19 mouse cellular contexts compared by ENCODE assay signal in genomic region chr1:193434281-193434680, GRCm38 (mm10).
A peak's percentile ranks its signal among the peaks of the same experiment; 100 is the strongest.
DNase-seq lines count a peak whose midpoint lies in the region; ATAC-seq lines count a peak whose summit lies in the region.
"Had no signal": no experiment of that assay in that cellular context is flagged by ENCODE, and none has a peak within 500 bp of the region (broad histone marks: within the 10 kb centered on the region; RNA-seq: fewer than 3 reads in every experiment).

No protein-coding gene starts in this region.

- peak; percentile 41 to 58 for DNase-seq in cerebellum, postnatal 25 days
- DNase-seq in cerebellum, adult 9-10 months, result no peak
- DNase-seq in hindbrain, embryonic 11.5 days (ENCODE audit: low spot score), result no peak
- no peak for DNase-seq in neural tube, embryonic 10.5 days (ENCODE audit: extremely low spot score, low spot score)
- no peak for DNase-seq in adrenal gland, postnatal 14 days
- DNase-seq in right cerebral cortex, postnatal 36 days (ENCODE audit: low spot score in 2 of 2), result no peak
- DNase-seq: adrenal gland, postnatal 36 days; gastrocnemius, postnatal 10 days; heart, adult 11 months; heart, postnatal 14 days; kidney, adult 2 months; kidney, postnatal 10 days had no signal

- no peak overlapping the region for H3K9ac ChIP-seq in hindbrain, embryonic 13.5 days
- no peak overlapping the region for H3K9ac ChIP-seq in hindbrain, embryonic 11.5 days (ENCODE audit: low read depth, low read length)
- no peak overlapping the region for H3K9ac ChIP-seq in neural tube, embryonic 13.5 days
- H3K9ac ChIP-seq: heart, embryonic 12.5 days; liver, embryonic 14.5 days had no signal

- H3K4me2 ChIP-seq in hindbrain, embryonic 13.5 days, result no peak overlapping the region
- H3K4me2 ChIP-seq in hindbrain, embryonic 11.5 days (replicated peaks; ENCODE audit: low read depth, low read length), result no peak overlapping the region
- no peak overlapping the region for H3K4me2 ChIP-seq in neural tube, embryonic 13.5 days
- H3K4me2 ChIP-seq: heart, embryonic 12.5 days had no signal

- H3K9me3 ChIP-seq in hindbrain, embryonic 13.5 days, result no peaks in the 10 kb centered on the region
- no peaks in the 10 kb centered on the region for H3K9me3 ChIP-seq in hindbrain, embryonic 11.5 days (ENCODE audit: control insufficient read depth, low read length)
- no peaks in the 10 kb centered on the region for H3K9me3 ChIP-seq in neural tube, embryonic 13.5 days
- H3K9me3 ChIP-seq: heart, embryonic 12.5 days had no signal

- 44% methylated on average over 4 of the region's 4 CpGs for WGBS in hindbrain, embryonic 13.5 days
- 63% methylated on average over 4 of the region's 4 CpGs for WGBS in hindbrain, embryonic 11.5 days
- WGBS in neural tube, embryonic 13.5 days, result 40% methylated on average over 4 of the region's 4 CpGs

- H3K4me1 ChIP-seq in hindbrain, embryonic 13.5 days (replicated peaks), result peaks cover 34% of the 10 kb centered on the region
- H3K4me1 ChIP-seq in hindbrain, embryonic 11.5 days (replicated peaks; ENCODE audit: control insufficient read depth, insufficient read depth, low read length), result no peaks in the 10 kb centered on the region
- H3K4me1 ChIP-seq in neural tube, embryonic 13.5 days (replicated peaks), result peaks cover 41% of the 10 kb centered on the region

- peak overlapping the region; percentile 82; the same call in 1 of the 2 replicates for H3K27ac ChIP-seq in hindbrain, embryonic 13.5 days
- H3K27ac ChIP-seq in hindbrain, embryonic 11.5 days (ENCODE audit: low read depth, low read length), result no peak overlapping the region
- H3K27ac ChIP-seq in neural tube, embryonic 13.5 days (replicated peaks), result peak overlapping the region; percentile 80; the same call in 1 of the 2 replicates
- H3K27ac ChIP-seq: liver, embryonic 14.5 days had no signal

- H3K27me3 ChIP-seq in hindbrain, embryonic 13.5 days, result 0 out of 2 replicates have a peak, but pooled peaks cover 2% of the 10 kb centered on the region
- no peaks in the 10 kb centered on the region for H3K27me3 ChIP-seq in hindbrain, embryonic 11.5 days (ENCODE audit: control insufficient read depth, insufficient read depth, low read length)
- peaks cover under 1% of the 10 kb centered on the region for H3K27me3 ChIP-seq in neural tube, embryonic 13.5 days

- H3K36me3 ChIP-seq in hindbrain, embryonic 13.5 days, result no peaks in the 10 kb centered on the region
- H3K36me3 ChIP-seq in hindbrain, embryonic 11.5 days (ENCODE audit: control insufficient read depth, insufficient read depth, low read length), result no peaks in the 10 kb centered on the region
- H3K36me3 ChIP-seq in neural tube, embryonic 13.5 days, result no peaks in the 10 kb centered on the region
- H3K36me3 ChIP-seq: heart, embryonic 12.5 days had no signal

- H3K4me3 ChIP-seq in hindbrain, embryonic 13.5 days, result no peak overlapping the region
- no peak overlapping the region for H3K4me3 ChIP-seq in hindbrain, embryonic 11.5 days (ENCODE audit: low read depth, low read length)
- no peak overlapping the region for H3K4me3 ChIP-seq in neural tube, embryonic 13.5 days
- H3K4me3 ChIP-seq: erythroblast, embryonic 14.5 days; heart, embryonic 12.5 days had no signal

- no peak for ATAC-seq in hindbrain, embryonic 13.5 days (ENCODE audit: low FRiP score)
- no peak for ATAC-seq in hindbrain, embryonic 11.5 days (ENCODE audit: low FRiP score)
- no peak for ATAC-seq in neural tube, embryonic 13.5 days (ENCODE audit: low read depth)
- ATAC-seq: inflammation-experienced regulatory T-cells, adult 6 months; lung, postnatal 0 days had no signal

Comparison
In these comparisons a context has a peak if more than half of its experiments do, and no peak if none do; other contexts are left out.
1. DNase-seq: peak in cerebellum, postnatal 25 days (2 of 2); none in cerebellum, adult 9-10 months (single experiment), hindbrain, embryonic 11.5 days (single experiment), neural tube, embryonic 10.5 days (single experiment), adrenal gland, postnatal 14 days (single experiment) and right cerebral cortex, postnatal 36 days (0 of 2).